Mouse (Mus musculus) megakaryocyte, adult 5-6 weeks (primary cell): ENCODE measurements around the gene Szt2. TPM values are rescaled to one million over a fixed set of nuclear protein-coding genes. Genes with fewer than 3 reads are reported as not detected.
A peak's percentile ranks its signal among the peaks of the same experiment; 100 is the strongest.

Source experiments
- ATAC-seq: 2 replicates; pipeline ENCODE4 v1.8.0; 2016; ENCODE audit warnings: mild to moderate bottlenecking, inconsistent platforms; ENCODE audit not compliant: poor library complexity, severe bottlenecking
- total RNA-seq, 2 experiments: library from RNA; stranded (forward) in 1 of 2; stranded (reverse) in 1 of 2; fragments of 153-499, 151-499 nt in 1 of 2; fragments of 221-1000, 200-1000 nt in 1 of 2; gene quantifications; 2 replicates each; pipeline versions ENCODE4 v1.2.3 to v1.2.4; 2015 to 2017

The Szt2 gene
- total RNA-seq, 2 experiments from 2014 or later: 4.1 to 11.2 TPM

DNA sequence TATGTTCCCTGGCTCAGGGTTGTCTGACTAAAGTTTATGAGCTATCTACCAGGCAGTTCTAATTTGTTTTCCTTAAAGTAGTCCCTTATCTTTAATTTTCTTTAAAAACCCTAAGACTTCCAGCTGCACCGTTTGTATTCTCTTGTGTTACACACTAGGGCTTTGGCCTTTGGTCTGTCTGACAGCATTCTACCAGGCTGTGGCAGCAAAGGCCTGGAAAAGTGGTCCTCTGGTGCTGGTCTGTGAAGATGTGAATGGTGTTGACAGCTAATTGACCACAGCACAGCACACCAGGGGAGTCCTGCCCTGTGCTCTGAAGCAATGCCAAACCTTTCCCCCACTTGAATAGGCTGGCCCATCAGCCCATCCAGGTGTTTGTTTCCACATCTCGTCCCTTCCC is 6.7 kb upstream of the Szt2 start:
- no peak for ATAC-seq

- ATAC-seq: no peak
Measured at GRCm38 (mm10) chr4:118413553-118413952, 4.5 kb upstream of the Szt2 start.

GRCm38 (mm10) chr4:118410871-118411270 is 1.8 kb upstream of the Szt2 start:
- no peak for ATAC-seq

DNA sequence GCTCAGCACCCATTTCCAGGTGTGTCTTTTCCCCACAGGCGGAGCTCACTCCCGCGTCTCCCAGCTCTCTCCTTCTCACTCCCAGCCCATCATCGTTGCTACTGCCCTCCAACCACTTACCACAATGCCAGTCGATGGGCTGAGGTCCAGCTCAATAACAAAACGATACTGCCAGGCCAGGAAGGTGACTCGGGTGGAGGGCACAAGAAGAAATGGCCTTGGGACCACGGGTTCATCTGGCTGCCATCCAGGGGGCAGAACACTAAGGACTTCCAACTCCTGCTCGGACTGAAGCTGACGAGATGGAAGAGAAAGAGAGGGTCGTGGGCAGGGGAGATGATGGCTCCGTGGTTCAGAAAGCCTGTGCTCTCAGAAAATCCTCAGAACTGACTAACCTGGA is 6.4 kb downstream of the Szt2 start:
- no peak for ATAC-seq

GRCm38 (mm10) chr4:118401918-118402317 is 7.2 kb downstream of the Szt2 start:
- no peak for ATAC-seq

DNA sequence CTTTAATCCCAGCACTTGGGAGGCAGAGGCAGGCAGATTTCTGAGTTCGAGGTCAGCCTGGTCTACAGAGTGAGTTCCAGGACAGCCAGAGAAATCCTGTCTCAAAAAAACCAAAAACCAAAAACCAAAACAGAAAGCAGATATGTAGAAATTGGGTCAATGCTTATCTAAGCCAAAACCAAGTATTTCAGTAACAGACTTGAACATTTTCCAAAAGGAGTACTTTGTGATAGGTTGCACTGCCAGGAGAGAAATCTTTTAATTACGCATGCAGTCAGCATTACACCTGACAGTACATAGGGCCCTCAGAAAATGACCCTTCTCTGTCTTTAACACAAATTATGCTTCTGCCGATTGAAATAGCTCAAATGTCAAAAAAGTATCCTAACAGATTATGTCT is 7.7 kb downstream of the Szt2 start:
- ATAC-seq: no peak

GRCm38 (mm10) chr4:118398400-118398799 is 10.7 kb downstream of the Szt2 start:
- ATAC-seq: peak; percentile 96

DNA sequence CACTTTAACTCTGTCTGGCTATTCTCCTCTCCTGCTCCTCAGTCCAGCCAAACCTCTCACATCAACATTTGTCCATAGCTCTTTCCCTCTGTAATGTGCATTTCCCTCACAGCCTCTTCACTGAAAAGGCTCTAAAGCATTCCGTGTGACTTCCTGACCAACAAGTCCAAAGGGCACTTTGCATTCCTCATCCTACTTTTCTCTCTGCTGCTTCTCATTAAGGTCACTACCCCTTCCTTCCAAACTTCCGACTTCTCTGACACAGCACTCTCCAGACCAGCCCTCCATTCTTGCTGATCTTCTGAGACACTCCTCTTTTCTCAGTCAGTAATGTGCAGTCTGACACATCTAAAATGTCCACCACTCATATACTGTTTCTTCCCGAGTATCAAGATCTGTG is 12.6 kb downstream of the Szt2 start:
- no peak for ATAC-seq

DNA sequence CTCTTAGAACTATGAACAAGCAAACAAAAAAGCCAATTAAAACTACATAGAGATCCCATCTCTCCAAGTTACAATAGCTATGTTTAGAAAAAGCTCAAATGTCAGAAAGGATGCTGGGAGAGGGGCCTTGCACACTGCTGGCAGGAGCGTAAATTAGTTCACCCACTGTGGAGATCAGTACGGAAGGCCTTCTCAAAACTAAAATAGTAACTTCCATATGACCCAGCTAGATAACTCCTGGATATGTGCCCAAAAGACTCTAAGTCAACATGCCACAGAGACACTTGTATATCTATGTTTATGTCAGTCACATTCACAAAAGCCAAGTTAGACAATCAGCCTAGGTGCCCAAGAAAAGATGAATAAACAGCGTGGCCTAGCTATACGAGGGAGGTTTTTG is 13.8 kb downstream of the Szt2 start:
- no peak for ATAC-seq

- no peak for ATAC-seq
Measured at GRCm38 (mm10) chr4:118394505-118394904, 14.6 kb downstream of the Szt2 start.

DNA sequence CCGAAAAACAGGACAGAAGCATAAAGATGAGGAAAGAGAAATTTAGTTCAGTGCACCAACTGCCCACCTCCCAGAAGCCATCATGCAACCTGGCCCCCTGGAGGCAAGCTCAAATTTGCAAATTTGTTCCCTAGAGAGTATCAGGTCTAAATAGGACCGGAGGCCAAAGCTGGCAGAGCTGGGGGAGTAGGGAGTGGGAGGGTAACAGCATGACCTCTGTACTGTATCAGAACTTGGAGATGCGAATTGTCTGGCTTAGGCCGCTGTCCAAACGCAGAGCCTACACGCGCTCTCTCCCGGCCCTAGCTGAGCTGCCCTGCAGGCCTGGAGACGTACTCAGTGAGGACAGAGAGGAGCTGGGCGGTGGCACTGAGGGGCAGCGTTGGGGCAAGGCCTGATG is 18.9 kb downstream of the Szt2 start:
- no peak for ATAC-seq

GRCm38 (mm10) chr4:118387316-118387715 is 21.8 kb downstream of the Szt2 start:
- no peak for ATAC-seq

GRCm38 (mm10) chr4:118383271-118383670 is 25.8 kb downstream of the Szt2 start:
- no peak for ATAC-seq

- no peak for ATAC-seq
Measured at GRCm38 (mm10) chr4:118375999-118376398, 33.1 kb downstream of the Szt2 start.

- no peak for ATAC-seq
Measured at GRCm38 (mm10) chr4:118371822-118372221, 37.3 kb downstream of the Szt2 start.

- no peak for ATAC-seq
Measured at GRCm38 (mm10) chr4:118368616-118369015, 40.5 kb downstream of the Szt2 start.

GRCm38 (mm10) chr4:118367551-118367950 is 41.5 kb downstream of the Szt2 start:
- ATAC-seq: no peak

GRCm38 (mm10) chr4:118365991-118366390 is 43.1 kb downstream of the Szt2 start:
- ATAC-seq: no peak

DNA sequence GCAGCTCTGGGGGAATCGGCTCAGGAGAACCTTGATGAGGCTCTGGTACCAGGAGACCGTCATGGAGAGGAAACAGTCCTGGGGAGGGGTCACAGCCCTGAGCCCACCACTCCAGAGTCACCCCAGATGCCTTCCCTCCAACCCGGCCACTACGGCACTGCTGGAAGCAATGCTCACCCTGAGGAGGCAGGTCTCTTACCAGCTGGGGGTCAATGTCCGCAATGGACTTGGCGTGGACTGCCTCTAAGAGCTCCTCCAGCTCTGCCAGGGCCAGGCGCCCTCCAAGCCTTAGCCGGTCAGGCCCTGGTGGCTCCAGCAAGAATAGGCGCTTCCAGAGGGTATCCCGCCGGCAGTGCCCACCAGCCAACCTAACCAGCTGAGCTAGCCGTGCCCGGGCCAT is 44.4 kb downstream of the Szt2 start:
- ATAC-seq: no peak

GRCm38 (mm10) chr4:118363985-118364384 is 45.1 kb downstream of the Szt2 start:
- ATAC-seq: no peak

GRCm38 (mm10) chr4:118362879-118363278 is 46.2 kb downstream of the Szt2 start:
- no peak for ATAC-seq

- ATAC-seq: no peak
Measured at GRCm38 (mm10) chr4:118361451-118361850, 47.6 kb downstream of the Szt2 start.

- peak; percentile 91 for ATAC-seq
Measured at GRCm38 (mm10) chr4:118359896-118360720, 49.0 kb downstream of the Szt2 start.
